Mouse (Mus musculus): Measurements from ENCODE around the gene Syt3.

Syt3 gene

GRCm38 (mm10) chr7:44405346-44406014 lies 21.6 kb downstream of the Syt3 start:
- peak; percentile 96 for DNase-seq (ENCODE audit: low read depth, low spot score)

DNA sequence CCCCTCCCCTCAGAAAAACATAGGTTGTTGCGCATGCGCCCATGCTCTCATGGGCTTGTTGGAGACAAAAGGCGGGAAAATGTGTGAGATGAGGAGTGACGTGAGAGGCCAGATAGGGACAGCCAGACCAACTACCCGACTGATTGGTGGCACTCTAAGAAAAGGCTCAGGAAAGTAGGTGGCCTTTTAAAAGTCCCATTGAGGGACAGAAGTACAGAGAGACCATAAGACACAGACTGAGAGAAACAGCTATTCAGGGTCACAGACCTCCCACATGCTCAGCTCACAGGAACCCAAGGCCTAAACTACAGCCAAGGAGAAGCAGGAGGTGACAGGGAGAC lies 22.1 kb downstream of the Syt3 start:
- no peak for DNase-seq (ENCODE audit: low read depth, low spot score)

GRCm38 (mm10) chr7:44411144-44411543 lies 27.2 kb downstream of the Syt3 start:
- no peak for DNase-seq (ENCODE audit: low read depth, low spot score)

- DNase-seq (ENCODE audit: low read depth, low spot score): no peak
Measured at GRCm38 (mm10) chr7:44413307-44413706, 29.4 kb downstream of the Syt3 start.

- DNase-seq (ENCODE audit: low read depth, low spot score): no peak
Measured at GRCm38 (mm10) chr7:44427666-44428065, 43.8 kb downstream of the Syt3 start.

DNA sequence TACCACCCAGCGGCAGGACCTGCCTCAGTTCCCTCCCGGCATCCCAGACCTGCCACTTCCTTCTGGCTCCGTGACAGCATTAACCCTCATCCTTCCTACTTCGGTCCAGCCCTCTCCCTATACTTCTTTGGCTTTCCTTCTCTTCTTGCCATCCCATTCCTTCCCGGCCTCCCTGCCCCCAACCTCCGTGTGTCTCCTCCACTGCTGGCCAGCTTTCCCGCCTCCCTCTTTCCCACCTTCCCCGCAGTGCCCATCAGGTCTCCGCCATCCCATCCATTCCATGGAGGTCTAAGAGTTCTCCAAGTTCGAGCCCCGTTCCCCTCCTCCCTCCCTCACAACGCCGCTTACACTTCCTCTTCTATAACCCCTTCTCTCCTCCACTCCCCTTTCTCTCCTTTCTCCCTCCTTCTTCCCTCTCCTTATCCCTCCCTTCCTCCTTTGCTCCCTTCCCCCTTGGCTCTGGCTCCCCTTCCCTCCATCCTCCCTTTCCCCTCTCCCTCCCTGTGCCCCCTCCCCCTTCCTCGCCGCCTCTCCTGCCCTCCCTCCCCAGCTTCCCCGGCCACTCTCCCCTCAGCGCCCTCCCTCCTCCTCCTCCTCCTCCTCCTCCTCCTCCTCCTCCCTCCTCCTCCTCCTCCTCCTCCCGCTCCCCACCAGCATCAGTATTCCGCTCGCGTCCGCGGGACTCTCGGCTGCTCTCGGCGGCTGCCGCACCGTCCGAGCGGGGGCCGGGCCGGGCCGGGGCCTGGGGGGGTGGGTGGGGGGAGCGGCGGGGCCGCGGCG lies 44.5 kb downstream of the Syt3 start:
- no peak for DNase-seq (ENCODE audit: low read depth, low spot score)

DNA sequence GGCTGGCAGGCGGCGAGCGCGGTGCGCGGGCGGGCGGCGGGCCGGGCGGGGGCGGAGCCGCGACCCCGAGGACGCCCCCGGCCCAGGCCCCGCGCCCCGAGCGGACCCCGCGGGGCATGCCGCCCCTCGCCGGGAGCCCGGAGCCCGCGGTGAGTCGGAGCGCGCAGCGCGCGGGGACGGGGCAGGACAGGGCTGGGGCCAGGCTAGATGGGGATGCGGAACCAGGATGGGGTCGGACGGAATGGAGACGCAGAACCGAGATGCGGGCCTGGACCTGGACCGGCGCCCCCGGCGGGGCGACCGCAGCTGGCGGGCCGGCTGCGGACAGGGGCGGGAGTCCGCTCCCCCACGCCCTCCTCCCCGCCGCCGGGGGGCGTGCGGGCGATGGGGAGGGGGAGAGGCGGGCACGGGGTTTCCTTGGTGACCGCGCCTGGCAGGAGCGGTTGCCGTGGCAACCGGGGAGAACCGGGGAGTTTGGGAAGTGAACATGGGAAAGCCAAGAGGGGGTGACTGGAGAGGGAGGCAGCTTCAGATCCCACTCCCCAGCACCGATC lies 45.1 kb downstream of the Syt3 start, which contains the start of gene Lrrc4b:
TSS of gene Lrrc4b (plus strand) at position 51 of the 554 bp plus-strand sequence.
- DNase-seq (ENCODE audit: low read depth, low spot score): no peak

DNA sequence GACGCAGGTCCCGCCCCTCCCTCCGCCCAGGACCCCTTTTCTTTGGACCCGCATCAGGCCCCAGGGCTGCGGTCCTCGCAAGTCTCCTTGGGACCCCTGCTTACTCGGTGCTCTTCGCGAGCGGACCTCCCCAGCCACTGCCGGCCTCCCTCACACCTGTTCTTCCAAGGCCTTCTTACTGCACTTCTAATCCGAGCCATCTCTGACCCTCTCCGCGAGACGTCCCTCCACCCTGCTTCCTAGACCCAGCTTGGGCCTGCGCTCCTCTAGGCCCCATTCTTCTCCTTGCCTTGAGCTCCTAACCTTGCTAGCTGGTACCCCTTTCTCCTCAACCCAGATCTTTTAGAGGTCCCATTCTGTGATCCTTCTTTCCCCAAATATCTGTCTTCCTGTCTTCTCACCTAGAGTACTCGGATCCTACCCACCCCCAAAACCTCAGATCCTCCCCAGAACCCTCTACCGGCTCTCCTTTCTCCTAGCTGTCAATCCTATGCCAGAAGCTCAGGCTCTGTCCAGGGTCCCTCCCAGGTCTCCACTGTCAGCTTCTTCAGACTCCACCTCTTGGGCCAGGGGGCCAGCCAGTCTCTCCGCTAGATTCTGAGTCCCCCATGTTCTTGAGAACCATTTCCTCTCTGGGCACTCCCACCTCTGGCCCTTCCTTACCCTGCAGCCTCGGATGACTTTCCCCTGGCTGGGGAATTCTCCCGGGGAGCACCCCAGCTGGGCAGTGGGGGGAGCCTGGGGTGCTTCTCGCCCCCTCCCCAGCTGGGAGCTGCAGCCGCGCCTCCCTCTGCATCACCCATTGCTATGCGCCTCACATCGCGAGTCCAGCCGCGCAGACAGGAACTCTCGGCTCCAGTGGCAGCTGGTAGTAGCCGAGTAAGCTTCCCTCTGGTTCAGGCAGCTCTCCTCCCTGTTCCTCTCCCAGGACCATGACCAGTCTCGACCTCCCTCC lies 45.9 kb downstream of the Syt3 start:
- DNase-seq (ENCODE audit: low read depth, low spot score): no peak

GRCm38 (mm10) chr7:44432550-44432949 lies 48.6 kb downstream of the Syt3 start:
- DNase-seq (ENCODE audit: low read depth, low spot score): no peak

DNA sequence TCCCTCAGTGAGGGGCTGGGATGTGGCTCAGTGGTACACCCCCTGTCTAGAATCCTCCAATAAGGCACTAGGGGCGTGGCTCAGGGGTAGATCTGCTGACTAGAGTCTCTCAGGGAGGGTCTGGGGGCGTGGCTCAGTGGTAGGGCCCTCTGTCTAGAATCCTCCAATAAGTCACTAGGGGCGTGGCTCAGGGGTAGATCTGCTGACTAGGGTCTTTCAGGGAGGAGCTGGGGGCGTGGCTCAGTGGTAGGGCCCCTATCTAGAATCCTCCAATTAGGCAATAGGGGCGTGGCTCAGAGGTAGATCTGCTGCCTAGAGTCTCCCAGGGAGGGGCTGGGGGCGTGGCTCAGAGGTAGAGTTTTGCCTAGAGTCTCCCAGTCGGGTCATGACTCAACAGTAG lies 49.5 kb downstream of the Syt3 start:
- DNase-seq (ENCODE audit: low read depth, low spot score): no peak

DNA sequence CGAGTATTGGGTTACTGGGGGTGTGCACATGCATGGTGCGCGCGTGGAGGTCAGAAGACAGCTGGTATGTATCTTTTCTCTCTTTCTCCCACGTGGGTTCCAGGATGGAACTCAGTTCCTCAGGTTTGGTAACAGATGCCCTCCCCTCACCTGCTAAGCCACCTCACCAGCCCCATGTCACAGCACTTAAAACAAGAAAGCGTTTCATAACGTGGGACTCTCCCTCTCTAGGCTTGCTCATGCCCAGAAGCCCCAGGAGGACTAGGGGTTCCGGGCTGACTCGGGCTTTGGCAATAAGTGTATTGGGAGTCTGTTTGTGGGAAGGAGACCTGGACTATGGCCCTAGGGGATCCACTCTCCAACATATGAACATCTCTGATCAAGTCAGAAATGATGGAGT lies 50.2 kb downstream of the Syt3 start:
- DNase-seq (ENCODE audit: low read depth, low spot score): no peak

DNA sequence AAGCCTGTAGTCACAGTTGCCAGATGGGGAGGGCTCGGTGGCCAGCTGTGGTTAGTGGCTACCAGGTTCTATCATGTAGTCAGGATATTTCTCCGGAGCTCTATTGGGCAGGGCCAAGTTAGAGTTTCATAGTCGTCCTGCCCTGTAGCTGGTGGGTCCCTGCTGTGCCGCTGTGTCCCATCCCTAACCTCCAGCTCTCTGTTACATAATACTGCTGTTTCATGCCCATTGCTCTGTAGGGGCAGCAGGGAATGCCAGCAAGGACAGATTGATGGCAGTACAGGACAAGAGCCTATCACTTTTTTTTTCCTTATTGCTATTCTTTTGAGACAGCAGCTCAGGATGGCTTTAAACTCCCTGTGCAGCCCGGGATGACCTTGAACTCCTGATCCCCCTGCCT lies 51.9 kb downstream of the Syt3 start:
- DNase-seq (ENCODE audit: low read depth, low spot score): no peak

- peak; percentile 18 for DNase-seq (ENCODE audit: low read depth, low spot score)
Measured at GRCm38 (mm10) chr7:44436267-44436666, 52.4 kb downstream of the Syt3 start.

DNA sequence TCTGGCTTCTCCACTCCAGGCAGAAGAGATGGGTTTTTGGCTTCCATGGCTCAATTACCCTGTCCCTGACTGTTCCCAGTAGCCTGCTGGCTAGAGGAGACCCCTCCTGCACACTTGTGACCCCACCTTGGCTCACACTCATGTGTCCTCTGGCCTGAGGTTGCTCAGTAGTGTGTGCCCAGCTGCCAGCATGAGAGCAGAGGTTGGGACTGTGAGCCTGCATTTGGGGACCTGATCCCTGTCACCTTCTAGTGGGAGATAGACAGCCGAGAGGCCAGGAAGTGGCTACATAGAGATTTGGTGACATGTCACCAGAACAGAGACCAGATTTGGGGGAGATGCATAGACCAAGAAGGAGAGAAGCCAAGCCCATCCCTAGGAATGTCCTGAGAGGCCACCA lies 53.3 kb downstream of the Syt3 start:
- no peak for DNase-seq (ENCODE audit: low read depth, low spot score)

- no peak for DNase-seq (ENCODE audit: low read depth, low spot score)
Measured at GRCm38 (mm10) chr7:44437933-44438332, 54.0 kb downstream of the Syt3 start.

GRCm38 (mm10) chr7:44439696-44440095 lies 55.8 kb downstream of the Syt3 start:
- no peak for DNase-seq (ENCODE audit: low read depth, low spot score)

DNA sequence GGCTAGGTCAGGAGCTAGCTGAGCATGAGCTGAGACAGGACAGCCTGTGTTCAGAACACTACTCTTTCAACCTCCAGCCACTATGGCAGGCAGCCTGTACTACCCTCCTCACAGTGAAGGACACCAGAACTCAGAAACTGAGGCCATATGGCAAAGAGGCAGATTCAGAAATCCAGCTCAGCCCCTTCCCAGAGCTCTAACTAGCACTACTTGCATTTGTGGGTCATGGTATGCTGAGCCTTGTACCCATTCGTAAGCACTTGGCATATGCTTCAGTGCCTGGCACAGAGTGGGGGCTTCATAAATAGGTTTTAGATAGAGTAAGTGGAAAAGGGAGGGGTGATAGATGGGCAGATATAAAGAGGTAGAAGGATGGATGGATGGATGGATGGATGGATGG lies 56.6 kb downstream of the Syt3 start:
- DNase-seq (ENCODE audit: low read depth, low spot score): no peak

DNA sequence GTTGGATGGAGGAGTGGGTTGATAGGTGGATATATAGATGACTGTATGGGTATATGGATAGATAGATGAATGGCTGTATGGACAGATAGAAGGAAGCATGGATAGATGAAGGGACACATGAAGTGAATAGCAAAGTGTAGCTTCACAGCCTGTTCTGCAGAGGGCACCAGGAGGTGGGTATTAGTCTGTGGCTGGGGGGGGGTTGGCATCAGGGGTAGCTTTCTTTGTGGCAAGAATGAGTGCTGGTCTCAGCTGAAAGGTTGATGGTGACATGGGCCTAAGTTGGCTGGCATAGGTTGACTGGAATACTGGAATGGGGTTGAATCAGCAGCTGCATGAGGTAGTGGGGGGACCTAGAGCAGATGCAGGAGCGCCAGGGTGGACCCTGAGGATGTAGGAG lies 57.3 kb downstream of the Syt3 start:
- DNase-seq (ENCODE audit: low read depth, low spot score): no peak

DNA sequence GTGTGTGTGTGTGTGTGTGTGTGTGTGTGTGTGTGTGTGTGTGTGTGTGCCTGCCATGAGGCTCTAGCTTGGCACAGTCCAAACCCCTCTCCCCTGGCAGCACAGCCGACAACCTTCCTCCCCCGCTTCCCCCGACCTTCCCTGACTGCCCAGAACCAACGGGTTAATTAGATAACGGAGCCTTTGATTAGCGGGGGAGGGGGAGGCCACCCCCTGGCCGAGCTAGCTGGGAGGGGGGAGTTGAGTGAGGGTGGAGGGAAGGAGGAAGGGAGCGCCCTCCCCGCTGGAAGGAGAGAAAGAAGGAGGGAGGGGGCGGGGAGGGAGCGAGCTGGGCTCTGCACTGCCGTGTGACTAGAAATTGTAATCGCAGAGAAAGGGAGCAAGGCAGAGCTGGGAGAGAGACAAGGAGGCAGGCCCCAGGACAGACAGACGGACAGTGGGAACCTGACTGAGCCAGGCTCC lies 57.8 kb downstream of the Syt3 start:
- DNase-seq (ENCODE audit: low read depth, low spot score): no peak

DNA sequence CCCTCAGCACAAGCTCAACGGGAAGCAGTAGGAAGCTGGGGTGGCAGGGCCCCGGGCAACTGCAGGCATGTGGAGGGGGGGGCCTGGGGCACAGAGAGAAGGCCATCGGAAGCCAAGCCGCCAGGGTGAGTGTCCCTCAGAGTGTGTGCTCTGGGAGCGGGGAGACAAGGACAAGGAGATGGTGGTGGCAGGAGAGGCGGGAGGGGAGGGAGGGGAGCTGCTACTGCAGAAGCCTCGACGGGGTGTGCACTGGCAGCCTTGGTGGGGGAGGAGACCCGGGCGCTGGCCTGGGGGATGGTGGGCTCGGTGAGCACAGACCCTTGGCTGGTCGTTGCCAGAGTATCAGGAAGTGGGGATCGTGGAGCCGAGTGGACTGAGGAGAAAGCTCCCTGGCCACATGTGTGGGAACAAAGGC lies 58.5 kb downstream of the Syt3 start:
- DNase-seq (ENCODE audit: low read depth, low spot score): no peak

DNA sequence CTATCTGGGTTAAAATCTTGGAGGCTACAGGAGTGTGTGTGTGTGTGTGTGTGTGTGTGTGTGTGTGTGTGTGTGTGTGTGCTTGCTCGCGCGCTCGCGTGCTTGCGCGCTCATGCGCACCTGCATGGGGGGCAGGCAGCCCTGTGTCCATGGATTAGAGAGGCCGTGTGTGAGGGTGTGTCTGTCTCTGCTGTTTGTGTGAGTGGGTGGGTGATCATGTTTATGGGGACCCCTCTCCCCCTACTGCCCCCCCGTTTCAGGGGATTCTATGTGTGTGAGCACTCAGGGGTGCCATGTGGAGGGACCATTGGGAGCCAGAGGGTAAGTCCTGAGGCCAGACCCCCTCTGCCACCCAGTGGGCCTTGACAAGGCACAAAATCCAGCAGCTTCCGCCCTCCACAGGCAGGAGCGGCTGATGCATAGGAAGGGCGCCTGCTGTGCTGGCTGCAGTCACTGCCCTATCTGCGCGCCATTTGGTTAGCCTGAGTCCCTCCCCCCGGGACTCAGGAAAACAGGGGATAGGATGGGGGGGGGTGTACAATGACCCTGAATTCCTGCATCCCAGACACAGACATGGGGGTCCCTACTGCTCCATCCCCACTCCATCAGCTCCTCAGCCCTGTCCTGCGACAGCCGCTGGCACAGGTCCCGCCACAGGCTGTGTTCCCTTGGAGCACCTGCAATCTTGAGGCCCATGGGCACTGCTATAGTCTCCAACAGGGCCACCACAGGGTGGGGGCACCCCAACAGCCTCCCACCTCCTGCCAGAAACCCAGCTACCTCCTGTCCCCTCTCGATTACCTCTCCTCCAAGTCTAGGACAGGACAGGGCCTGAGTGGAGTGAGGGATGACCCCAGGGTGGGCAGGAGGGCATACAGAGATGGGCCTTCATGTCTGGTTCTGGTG lies 59.6 kb downstream of the Syt3 start:
- DNase-seq (ENCODE audit: low read depth, low spot score): no peak
